Comparison of ENCODE assay signal across 26 mouse cellular contexts in the genomic region with DNA sequence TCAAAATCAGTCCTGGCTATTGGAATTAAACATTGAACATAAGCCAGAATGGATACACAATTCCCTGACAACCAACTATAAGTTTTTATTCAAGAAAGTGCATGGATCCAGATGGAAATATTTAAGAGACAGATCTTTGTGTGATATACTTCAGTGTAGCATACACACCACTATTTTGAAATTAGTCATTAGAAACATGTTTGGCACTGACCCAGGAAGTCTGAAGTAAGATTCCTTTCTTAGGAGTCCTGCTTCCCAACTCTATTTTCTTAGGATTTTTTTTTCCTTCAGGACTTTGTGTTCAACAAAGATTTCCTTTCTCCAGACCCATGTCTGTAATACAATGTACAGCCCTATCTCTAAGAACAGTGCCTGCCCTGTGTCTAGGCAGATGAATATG. TPM values are rescaled to one million over a fixed set of nuclear protein-coding genes. Genes with fewer than 3 reads are reported as not detected.
DNase-seq lines count a peak whose midpoint lies in the region; ATAC-seq and TF ChIP-seq lines count a peak whose summit lies in the region.
"Had no signal": no experiment of that assay in that cellular context is flagged by ENCODE, and none has a peak within 500 bp of the region (broad histone marks: within the 10 kb centered on the region; RNA-seq: fewer than 3 reads in every experiment).

No protein-coding gene starts in this region.

- no peak overlapping the region for H3K27ac ChIP-seq in limb, embryonic 14.5 days (replicated peaks; ENCODE audit: low read depth, low read length)
- H3K27ac ChIP-seq in limb, embryonic 10.5 days: no peak overlapping the region
- H3K27ac ChIP-seq: forebrain, embryonic 12.5 days; forebrain, embryonic 15.5 days; heart, embryonic 15.5 days; hindbrain, embryonic 10.5 days; hindbrain, embryonic 13.5 days had no signal

- DNase-seq in limb, embryonic 14.5 days (ENCODE audit: low spot score): peak; percentile 30
- no peak for DNase-seq in limb, embryonic 10.5 days (ENCODE audit: low spot score)
- peak; percentile 2 for DNase-seq in lung, postnatal 10 days
- DNase-seq in lung, postnatal 36 days: no peak
- peak; percentile 47 for DNase-seq in adipocyte (ENCODE audit: low spot score)
- DNase-seq in urinary bladder, adult 2 months (ENCODE audit: low spot score): no peak
- DNase-seq: adrenal gland, adult 2 months; adrenal gland, postnatal 14 days; cerebellum, adult 11 months; cerebellum, adult 2 months; cerebellum, postnatal 10 days; cerebellum, postnatal 36 days; embryo, embryonic 11 days; gastrocnemius, postnatal 25 days; heart, adult 18-20 months; heart, postnatal 10 days; heart, postnatal 36 days had no signal

- no peaks in the 10 kb centered on the region for H3K9me3 ChIP-seq in limb, embryonic 14.5 days (ENCODE audit: control insufficient read depth, low read length)
- H3K9me3 ChIP-seq in limb, embryonic 10.5 days (replicated peaks): no peaks in the 10 kb centered on the region
- H3K9me3 ChIP-seq: forebrain, embryonic 12.5 days; forebrain, embryonic 15.5 days; heart, embryonic 12.5 days; heart, embryonic 15.5 days; hindbrain, embryonic 10.5 days; hindbrain, embryonic 13.5 days had no signal

- H3K27me3 ChIP-seq in limb, embryonic 14.5 days (ENCODE audit: control insufficient read depth, insufficient read depth, low read length): no peaks in the 10 kb centered on the region
- no peaks in the 10 kb centered on the region for H3K27me3 ChIP-seq in limb, embryonic 10.5 days (ENCODE audit: low read depth, poor library complexity, severe bottlenecking)
- H3K27me3 ChIP-seq: forebrain, embryonic 12.5 days; forebrain, embryonic 15.5 days; heart, embryonic 12.5 days; heart, embryonic 15.5 days; hindbrain, embryonic 13.5 days had no signal

- H3K4me2 ChIP-seq in limb, embryonic 14.5 days (replicated peaks; ENCODE audit: low read depth, low read length, severe bottlenecking): no peak overlapping the region
- H3K4me2 ChIP-seq: forebrain, embryonic 12.5 days; forebrain, embryonic 15.5 days; heart, embryonic 12.5 days; heart, embryonic 15.5 days; hindbrain, embryonic 13.5 days had no signal

- no peaks in the 10 kb centered on the region for H3K4me1 ChIP-seq in limb, embryonic 14.5 days (ENCODE audit: control insufficient read depth, insufficient read depth, low read length)
- peaks cover 5% of the 10 kb centered on the region for H3K4me1 ChIP-seq in limb, embryonic 10.5 days
- H3K4me1 ChIP-seq: forebrain, embryonic 15.5 days; heart, embryonic 15.5 days; hindbrain, embryonic 10.5 days; hindbrain, embryonic 13.5 days had no signal

- no peaks in the 10 kb centered on the region for H3K36me3 ChIP-seq in limb, embryonic 14.5 days (ENCODE audit: control insufficient read depth, insufficient read depth, low read length)
- H3K36me3 ChIP-seq in limb, embryonic 10.5 days: no peaks in the 10 kb centered on the region
- H3K36me3 ChIP-seq: forebrain, embryonic 12.5 days; forebrain, embryonic 15.5 days; heart, embryonic 12.5 days; heart, embryonic 15.5 days; hindbrain, embryonic 10.5 days; hindbrain, embryonic 13.5 days had no signal

- no peak for ATAC-seq in limb, embryonic 14.5 days (ENCODE audit: low FRiP score, low read depth)
- ATAC-seq: forebrain, embryonic 15.5 days; hindbrain, embryonic 16.5 days; Patski had no signal

- no peak overlapping the region for H3K9ac ChIP-seq in limb, embryonic 14.5 days (ENCODE audit: low read depth, low read length, severe bottlenecking)
- H3K9ac ChIP-seq: forebrain, embryonic 12.5 days; forebrain, embryonic 15.5 days; heart, embryonic 12.5 days; heart, embryonic 15.5 days; hindbrain, embryonic 13.5 days had no signal

- H3K4me3 ChIP-seq in limb, embryonic 14.5 days (replicated peaks; ENCODE audit: low read length): no peak overlapping the region
- H3K4me3 ChIP-seq in limb, embryonic 10.5 days: no peak overlapping the region
- H3K4me3 ChIP-seq: erythroblast, embryonic 14.5 days; forebrain, embryonic 12.5 days; forebrain, embryonic 15.5 days; heart, embryonic 12.5 days; heart, embryonic 15.5 days; hindbrain, embryonic 10.5 days; hindbrain, embryonic 13.5 days had no signal

- no peak for TF ChIP-seq POLR2A in limb, embryonic 14.5 days (IDR thresholded peaks at IDR 0.05; ENCODE audit: borderline replicate concordance, extremely low read depth, insufficient read depth, insufficient read length)

RNA-seq across cellular contexts. Expression of gene Ush2a, which starts 23.2 kb away (rescaled TPM):
- 0.01 TPM in 2 replicates for polyA plus RNA-seq in limb, embryonic 14.5 days (2012; rRNA removed)
- polyA plus RNA-seq in limb, embryonic 14.5 days (2014; fragmentation: Nextera tagmentation; extraction: Ambion mirVana): 0.03 and 0.11 TPM in 2 replicates
- polyA plus RNA-seq in limb, embryonic 10.5 days (2016; fragmentation: Nextera tagmentation; extraction: Ambion mirVana): 0.03 and 0.10 TPM in 2 replicates
- polyA plus RNA-seq in urinary bladder, adult 2 months (2012; rRNA removed): 0.07 and 0.37 TPM in 2 replicates
- polyA plus RNA-seq: erythroblast, embryonic 14.5 days; Patski had no signal

Comparison
In these comparisons a context has a peak if more than half of its experiments do, and no peak if none do; other contexts are left out.
1. DNase-seq: peak in limb, embryonic 14.5 days (single experiment), lung, postnatal 10 days (single experiment) and adipocyte (single experiment); none in limb, embryonic 10.5 days (single experiment), lung, postnatal 36 days (single experiment) and urinary bladder, adult 2 months (single experiment).